In the genomic region with DNA sequence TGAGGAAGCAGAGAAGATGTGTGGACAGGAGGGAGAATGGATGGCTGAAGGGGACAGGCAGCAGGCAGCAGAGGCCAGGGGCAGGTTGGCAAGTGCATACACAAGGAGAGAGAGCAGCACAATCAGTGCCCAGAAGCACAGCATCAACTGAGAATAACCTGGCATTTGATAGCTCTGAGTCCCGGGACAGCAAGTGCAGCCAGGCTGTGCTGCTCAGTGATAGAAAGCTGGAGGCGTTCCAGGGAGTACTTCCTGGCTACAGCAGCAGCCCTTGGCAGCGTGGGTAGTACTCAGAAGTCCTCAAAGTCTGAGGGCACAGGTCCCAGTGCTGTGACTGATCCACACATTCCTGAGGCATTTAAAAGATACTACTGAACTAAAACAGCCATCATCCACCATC, we compare ENCODE assay signal across 8 mouse cellular contexts.
A peak's percentile ranks its signal among the peaks of the same experiment; 100 is the strongest.
DNase-seq lines count a peak whose midpoint lies in the region; ATAC-seq and TF ChIP-seq lines count a peak whose summit lies in the region.

No protein-coding gene starts in this region.

- H3K9me3 ChIP-seq in kidney, embryonic 16.5 days (ENCODE audit: low read length), result no peaks in the 10 kb centered on the region

- 9% methylated on average over 3 of the region's 3 CpGs for WGBS in kidney, adult 2 months
- 43% methylated on average over 3 of the region's 3 CpGs for WGBS in kidney, embryonic 16.5 days

- H3K36me3 ChIP-seq in kidney, adult 2 months (ENCODE audit: control insufficient read depth, insufficient read depth, low read length), result no peaks in the 10 kb centered on the region
- H3K36me3 ChIP-seq in kidney, embryonic 16.5 days (ENCODE audit: insufficient read depth, low read length), result peaks cover 3% of the 10 kb centered on the region; the same call in 1 of the 2 replicates

- no peaks in the 10 kb centered on the region for H3K4me1 ChIP-seq in kidney, adult 2 months (ENCODE audit: control insufficient read depth, insufficient read depth, low read length)
- no peaks in the 10 kb centered on the region for H3K4me1 ChIP-seq in kidney, embryonic 16.5 days (ENCODE audit: insufficient read depth, low read length)

- H3K9ac ChIP-seq in kidney, embryonic 16.5 days (replicated peaks; ENCODE audit: low read length), result no peak overlapping the region

- TF ChIP-seq CTCF in kidney, adult 2 months (conservative IDR thresholded peaks at IDR 0.05; ENCODE audit: insufficient read depth, insufficient read length, low read depth, low read length), result no peak

- DNase-seq in kidney, adult 2 months, result peak; percentile 79
- peak; percentile 96 for DNase-seq in brain, adult 2 months (ENCODE audit: low read depth, low spot score)
- DNase-seq in frontal cortex, postnatal 36 days (ENCODE audit: low spot score in 2 of 2), result peak; percentile 66 to 75
- DNase-seq in kidney, postnatal 25 days, result peak; percentile 70 to 75
- DNase-seq in lung, postnatal 14 days, result peak; percentile 82
- no peak for DNase-seq in spleen, postnatal 4 days (ENCODE audit: low spot score in 2 of 2)

- H3K4me3 ChIP-seq in kidney, adult 2 months (ENCODE audit: insufficient read depth, low read depth, low read length), result no peak overlapping the region
- no peak overlapping the region for H3K4me3 ChIP-seq in kidney, embryonic 16.5 days (ENCODE audit: low read length)

- no peak for TF ChIP-seq POLR2A in kidney, adult 2 months (IDR thresholded peaks at IDR 0.05; ENCODE audit: low read depth, low read length)

- no peak overlapping the region for H3K4me2 ChIP-seq in kidney, embryonic 16.5 days (replicated peaks; ENCODE audit: low read depth, low read length)

- no peaks in the 10 kb centered on the region for H3K27me3 ChIP-seq in kidney, adult 2 months (replicated peaks; ENCODE audit: control insufficient read depth, insufficient read depth, low read length)
- H3K27me3 ChIP-seq in kidney, embryonic 16.5 days (ENCODE audit: insufficient read depth, low read length), result no peaks in the 10 kb centered on the region

- ATAC-seq in kidney, embryonic 16.5 days (ENCODE audit: low FRiP score, low TSS enrichment), result no peak
- ATAC-seq in erythroid progenitor cell, adult 5-6 weeks (replicated peaks; ENCODE audit: low FRiP score, poor library complexity, severe bottlenecking), result no peak

- H3K27ac ChIP-seq in kidney, adult 2 months (ENCODE audit: insufficient read depth, low read depth, low read length), result no peak overlapping the region
- no peak overlapping the region for H3K27ac ChIP-seq in kidney, embryonic 16.5 days (ENCODE audit: low read length)

Comparison
In these comparisons a context has a peak if more than half of its experiments do, and no peak if none do; other contexts are left out.
1. DNase-seq: peak in kidney, adult 2 months (single experiment), brain, adult 2 months (single experiment), frontal cortex, postnatal 36 days (2 of 2), kidney, postnatal 25 days (2 of 2) and lung, postnatal 14 days (single experiment); none in spleen, postnatal 4 days (0 of 2).